Mouse (Mus musculus) splenic B cell, adult 2 months (primary cell): ENCODE results near the gene Pycr1.

ENCODE experiments used
- DNase-seq: peaks from one replicate; pipeline ENCODE4 v3.0.0-alpha.2; 2011; ENCODE audit warnings: low read depth, low spot score
- H3K27me3 ChIP-seq: 2 replicates; pipeline ENCODE4 v1.6.1; 2012; ENCODE audit warnings: mild to moderate bottlenecking, low read length, moderate library complexity, mixed read lengths; ENCODE audit not compliant: control insufficient read depth, poor library complexity, insufficient read depth, severe bottlenecking
- H3K36me3 ChIP-seq: 2 replicates; pipeline ENCODE4 v1.6.1; 2012; ENCODE audit warnings: mild to moderate bottlenecking, low read length, moderate library complexity, mixed read lengths; ENCODE audit not compliant: control insufficient read depth, poor library complexity, insufficient read depth, severe bottlenecking

Gene Pycr1

GRCm38 (mm10) chr11:120625152-120625775 is 18.3 kb downstream of the Pycr1 start, which contains the start of gene Sirt7:
Sirt7 (minus strand) TSS chr11:120625240.
- Histone ChIP-seq H3K36me3 (peaks cover 8% of the 10 kb centered on the region), H3K27me3 (no peaks in the 10 kb centered on the region)
- no peak for DNase-seq

DNA sequence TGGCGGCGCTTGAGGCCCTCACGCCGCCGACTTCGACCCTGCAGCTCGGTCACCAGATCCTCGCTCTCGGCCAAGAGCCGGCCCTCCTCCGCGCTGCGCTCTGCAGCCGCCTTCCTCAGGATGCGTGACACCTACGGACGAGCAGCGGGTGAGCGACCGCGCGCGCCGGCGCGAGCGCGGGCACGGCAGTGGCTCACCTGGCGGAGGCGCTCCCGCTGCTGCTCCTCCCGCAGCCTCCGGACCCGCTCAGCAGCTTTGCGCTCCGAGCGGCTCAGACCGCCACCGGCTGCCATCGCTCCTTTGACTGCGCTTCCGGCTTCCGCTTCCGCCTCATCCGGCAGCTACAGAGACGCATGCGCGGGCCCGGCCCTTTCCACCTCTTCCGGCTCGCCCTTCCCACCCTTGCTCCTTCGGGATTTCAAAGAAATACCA is 18.9 kb downstream of the Pycr1 start:
- DNase-seq = peak; percentile 85
- Histone ChIP-seq H3K27me3 (no peaks in the 10 kb centered on the region), H3K36me3 (peaks cover 8% of the 10 kb centered on the region)

DNA sequence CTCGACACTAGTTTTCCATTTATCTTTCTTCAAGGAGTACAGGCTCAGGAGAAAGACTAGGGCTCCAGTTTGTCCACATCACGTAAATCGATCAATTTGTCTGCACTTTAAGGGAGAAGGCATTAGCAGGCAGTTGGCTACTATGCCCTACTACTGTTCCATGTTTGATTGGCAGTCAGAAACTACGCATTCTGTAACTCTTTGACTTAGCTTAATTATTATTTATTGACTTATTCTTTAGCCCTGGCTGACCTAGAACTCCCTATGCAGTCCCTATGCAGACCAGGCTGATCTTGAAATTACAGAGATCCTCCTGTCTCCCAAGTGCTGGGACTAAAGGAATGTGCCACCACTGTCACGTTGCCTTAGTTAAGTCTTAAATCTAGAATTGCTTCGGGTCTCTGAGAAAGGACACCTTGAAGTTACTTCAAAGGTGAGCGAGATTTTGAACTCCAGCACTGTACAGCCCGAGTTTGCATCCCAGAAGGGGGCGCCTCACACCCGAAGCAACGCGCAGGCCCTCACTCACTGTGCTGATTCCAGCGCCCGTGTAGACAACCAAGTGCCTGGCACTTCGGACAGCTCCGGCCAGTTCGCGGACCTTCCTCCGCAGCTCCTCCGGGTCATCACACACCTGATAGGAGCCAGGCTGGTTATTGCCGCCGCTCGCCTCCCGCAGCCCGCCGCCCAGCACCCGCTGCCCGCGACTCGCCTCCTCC is 19.4 kb downstream of the Pycr1 start:
- DNase-seq = peak; percentile 79
- Histone ChIP-seq H3K36me3 (peaks cover 8% of the 10 kb centered on the region), H3K27me3 (no peaks in the 10 kb centered on the region)

- no peak for DNase-seq
- H3K27me3 ChIP-seq = no peaks in the 10 kb centered on the region
Measured at GRCm38 (mm10) chr11:120622805-120623204, 20.8 kb downstream of the Pycr1 start.

DNA sequence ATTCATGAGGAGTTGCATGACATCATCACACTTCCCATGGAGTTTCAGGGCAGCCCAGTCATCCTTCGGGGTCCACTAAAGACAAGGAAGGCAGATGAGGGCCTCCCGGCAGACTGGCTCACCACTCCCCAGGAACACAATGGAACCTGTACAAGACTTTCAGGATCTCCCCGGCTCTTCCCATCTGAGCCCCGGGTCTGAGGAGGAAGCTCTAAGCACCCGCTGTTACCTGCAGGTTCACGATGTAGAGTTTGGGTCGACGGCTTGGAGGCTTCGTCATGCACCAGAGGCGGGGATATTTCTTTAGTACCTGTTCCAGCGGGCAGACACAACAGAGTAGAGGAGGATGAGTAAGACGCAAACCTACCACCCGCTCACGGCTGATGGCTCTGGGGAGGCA is 23.4 kb downstream of the Pycr1 start:
- peaks cover 8% of the 10 kb centered on the region for H3K36me3 ChIP-seq
- DNase-seq = no peak
- no peaks in the 10 kb centered on the region for H3K27me3 ChIP-seq

More at GRCm38 (mm10) chr11:120622805-120623204, 20.8 kb downstream of the Pycr1 start:
- H3K36me3 ChIP-seq = peaks cover 8% of the 10 kb centered on the region

DNA sequence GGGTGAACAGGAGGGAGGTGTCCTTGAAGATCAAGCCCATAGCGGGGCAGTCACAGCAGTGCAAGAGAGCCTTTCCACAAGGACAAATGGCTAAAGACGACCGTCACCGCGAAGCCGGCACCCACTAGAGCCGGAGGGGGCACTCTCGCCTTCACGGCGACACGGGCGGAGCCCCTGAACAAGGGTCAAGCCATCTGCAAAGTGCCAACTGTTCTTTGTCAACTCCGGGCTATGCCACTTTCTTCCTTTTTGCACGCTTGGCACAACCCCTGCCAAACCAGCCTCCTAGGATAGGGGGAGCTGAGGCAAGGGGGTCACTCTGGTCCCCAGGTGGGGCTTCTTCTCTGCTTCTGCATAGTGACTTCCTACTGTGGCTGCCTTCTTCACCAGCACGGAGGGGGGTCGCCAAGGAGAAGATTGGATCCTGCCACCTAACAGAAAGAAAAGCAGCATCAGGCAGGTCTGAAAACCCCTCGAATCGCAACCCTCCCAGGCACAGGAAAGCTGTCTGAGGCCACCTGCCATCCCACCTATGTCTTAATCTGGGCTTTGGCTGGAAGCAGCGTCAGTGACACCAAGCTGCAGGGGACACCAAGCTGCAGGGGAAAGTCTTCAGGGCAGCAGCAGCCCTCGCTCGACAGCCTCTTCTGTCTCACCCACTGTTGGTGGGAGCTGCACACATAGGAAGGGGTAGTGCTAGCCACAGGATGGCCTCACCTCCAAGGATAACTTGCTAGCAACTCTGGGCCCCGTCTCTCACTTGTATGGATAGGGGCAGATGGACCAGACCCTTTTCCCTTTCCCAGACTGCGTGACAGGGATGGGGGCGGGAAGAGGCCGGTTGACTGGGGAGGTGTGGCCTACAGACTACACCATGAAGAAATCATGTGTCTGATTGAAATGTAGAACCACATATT is 24.7 kb downstream of the Pycr1 start:
- H3K36me3 ChIP-seq = peaks cover 8% of the 10 kb centered on the region
- no peaks in the 10 kb centered on the region for H3K27me3 ChIP-seq
- no peak for DNase-seq

DNA sequence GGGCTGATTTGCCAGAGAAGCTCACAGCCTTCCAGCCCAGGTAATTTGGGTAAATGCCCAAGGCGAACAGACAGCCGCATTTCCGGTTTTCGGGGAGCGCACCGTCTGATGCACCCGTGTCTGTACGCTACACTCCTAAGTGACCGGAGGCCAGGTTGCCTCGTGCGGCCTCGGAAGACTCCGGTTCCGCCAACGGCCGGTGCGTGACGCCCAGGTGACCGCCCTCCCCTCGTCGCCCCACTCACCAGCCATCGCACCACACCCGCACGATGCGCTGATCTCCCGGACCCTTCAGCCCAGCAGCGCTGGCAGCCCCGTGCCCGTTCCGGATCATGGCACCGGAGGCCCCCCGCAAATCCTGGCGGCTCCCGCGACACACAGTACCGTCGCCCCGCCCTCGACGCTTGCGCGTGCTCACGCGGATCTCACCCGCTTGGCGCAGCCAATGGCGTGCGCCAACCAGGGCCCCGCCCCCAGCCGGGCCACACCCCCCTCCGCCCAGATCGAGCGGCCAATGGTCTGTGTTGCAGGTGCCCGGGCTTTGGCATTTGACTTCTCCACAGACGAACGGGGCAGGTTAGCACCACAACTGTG is 26.0 kb downstream of the Pycr1 start, which contains the start of gene Pcyt2:
Gene Pcyt2 (minus strand): TSS at position 418 of the 594 bp plus-strand sequence.
- Histone ChIP-seq H3K27me3 (no peaks in the 10 kb centered on the region), H3K36me3 (peaks cover 8% of the 10 kb centered on the region)
- DNase-seq = peak; percentile 95

DNA sequence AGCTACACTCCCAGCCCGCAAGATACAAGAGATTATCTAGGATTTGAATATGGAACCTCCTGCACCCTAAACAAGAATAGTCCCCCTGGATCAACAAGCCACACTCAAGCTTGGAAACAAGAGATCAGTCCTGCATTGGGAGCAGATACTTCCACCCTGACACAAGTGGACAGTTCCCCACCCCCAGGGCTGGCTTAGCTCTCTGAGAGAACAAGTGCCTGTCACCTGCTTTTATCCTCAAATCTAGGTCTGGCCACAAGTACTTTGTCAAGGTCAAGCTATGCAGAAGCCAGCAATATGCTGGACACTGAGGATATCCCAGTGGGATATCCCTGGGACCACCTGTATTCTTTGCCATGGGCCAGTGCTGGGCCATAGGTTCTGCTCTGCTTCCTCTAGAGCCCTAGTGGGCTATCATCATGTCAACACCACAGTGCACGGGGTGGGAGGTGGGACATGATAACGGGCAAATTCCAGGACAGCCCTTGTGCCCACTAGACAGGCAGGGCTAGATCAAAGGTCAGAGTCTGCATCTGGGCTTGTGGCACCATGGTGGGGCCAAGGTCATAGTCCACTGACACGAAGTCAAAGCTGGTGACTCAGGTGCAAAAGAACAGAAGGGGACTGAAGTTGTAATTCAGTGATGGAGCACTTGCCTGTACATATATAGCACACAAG is 26.8 kb downstream of the Pycr1 start:
- H3K27me3 ChIP-seq = no peaks in the 10 kb centered on the region
- H3K36me3 ChIP-seq = peaks cover 10% of the 10 kb centered on the region
- DNase-seq = no peak

- Histone ChIP-seq H3K36me3 (peaks cover 8% of the 10 kb centered on the region), H3K27me3 (no peaks in the 10 kb centered on the region)
- DNase-seq = no peak
Measured at GRCm38 (mm10) chr11:120615606-120616203, 27.9 kb downstream of the Pycr1 start.

- no peak for DNase-seq
Measured at GRCm38 (mm10) chr11:120615167-120615566, 28.4 kb downstream of the Pycr1 start.

DNA sequence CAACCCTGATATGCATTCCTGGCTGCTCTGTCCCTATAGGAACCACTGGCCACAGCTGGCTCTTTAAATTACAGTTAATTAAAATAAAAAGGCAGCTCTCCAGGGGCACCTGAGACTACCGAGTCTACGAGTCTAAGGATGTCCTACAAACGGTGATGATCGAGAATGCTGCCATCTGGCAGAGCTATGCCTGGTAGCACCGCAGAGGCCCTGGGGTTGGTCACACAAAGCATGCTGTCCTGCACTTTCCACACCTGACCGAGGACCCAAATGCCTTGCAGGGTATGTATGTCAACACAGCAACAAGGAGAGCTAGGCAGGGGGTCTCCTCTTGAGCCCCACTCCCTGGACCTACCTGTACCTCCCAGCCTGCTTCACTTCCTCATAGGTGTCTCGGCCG is 29.6 kb downstream of the Pycr1 start:
- H3K27me3 ChIP-seq = no peaks in the 10 kb centered on the region

More at GRCm38 (mm10) chr11:120615167-120615566, 28.4 kb downstream of the Pycr1 start:
- H3K27me3 ChIP-seq = no peaks in the 10 kb centered on the region
- H3K36me3 ChIP-seq = peaks cover 4% of the 10 kb centered on the region

DNA sequence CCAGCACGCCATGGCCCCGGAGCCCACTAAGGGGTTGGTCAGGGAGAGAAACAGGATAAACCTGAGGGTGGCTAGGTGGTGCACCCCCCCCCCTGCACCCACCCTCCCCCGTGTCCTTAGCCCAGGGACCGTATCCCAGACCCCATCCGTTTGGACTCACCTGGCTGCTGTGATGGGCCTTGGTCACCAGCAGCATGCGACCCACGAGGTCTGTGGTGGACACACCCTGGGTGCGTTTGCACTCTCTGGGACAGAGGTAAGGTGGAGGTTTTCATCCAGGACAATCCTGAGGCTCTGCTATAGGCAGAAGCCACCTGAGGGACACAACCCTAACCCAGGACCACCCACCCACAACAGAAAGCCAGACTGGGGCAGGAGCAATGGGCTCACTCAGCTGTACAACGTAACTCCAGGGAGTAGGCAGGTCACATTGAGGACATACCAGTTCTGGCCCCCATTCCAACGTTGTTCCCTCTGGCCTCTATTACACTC is 30.0 kb downstream of the Pycr1 start:
- H3K36me3 ChIP-seq = peaks cover 4% of the 10 kb centered on the region
- no peaks in the 10 kb centered on the region for H3K27me3 ChIP-seq
- DNase-seq = no peak

More for the DNA sequence above, 29.6 kb downstream of the Pycr1 start:
- H3K36me3 ChIP-seq = peaks cover 4% of the 10 kb centered on the region
- DNase-seq = no peak

GRCm38 (mm10) chr11:120612763-120613162 is 30.8 kb downstream of the Pycr1 start:
- DNase-seq = peak; percentile 82
- Histone ChIP-seq H3K36me3 (peaks cover 4% of the 10 kb centered on the region), H3K27me3 (no peaks in the 10 kb centered on the region)
